Mouse (Mus musculus): ENCODE measurements around the gene Tmem131l.

DNA sequence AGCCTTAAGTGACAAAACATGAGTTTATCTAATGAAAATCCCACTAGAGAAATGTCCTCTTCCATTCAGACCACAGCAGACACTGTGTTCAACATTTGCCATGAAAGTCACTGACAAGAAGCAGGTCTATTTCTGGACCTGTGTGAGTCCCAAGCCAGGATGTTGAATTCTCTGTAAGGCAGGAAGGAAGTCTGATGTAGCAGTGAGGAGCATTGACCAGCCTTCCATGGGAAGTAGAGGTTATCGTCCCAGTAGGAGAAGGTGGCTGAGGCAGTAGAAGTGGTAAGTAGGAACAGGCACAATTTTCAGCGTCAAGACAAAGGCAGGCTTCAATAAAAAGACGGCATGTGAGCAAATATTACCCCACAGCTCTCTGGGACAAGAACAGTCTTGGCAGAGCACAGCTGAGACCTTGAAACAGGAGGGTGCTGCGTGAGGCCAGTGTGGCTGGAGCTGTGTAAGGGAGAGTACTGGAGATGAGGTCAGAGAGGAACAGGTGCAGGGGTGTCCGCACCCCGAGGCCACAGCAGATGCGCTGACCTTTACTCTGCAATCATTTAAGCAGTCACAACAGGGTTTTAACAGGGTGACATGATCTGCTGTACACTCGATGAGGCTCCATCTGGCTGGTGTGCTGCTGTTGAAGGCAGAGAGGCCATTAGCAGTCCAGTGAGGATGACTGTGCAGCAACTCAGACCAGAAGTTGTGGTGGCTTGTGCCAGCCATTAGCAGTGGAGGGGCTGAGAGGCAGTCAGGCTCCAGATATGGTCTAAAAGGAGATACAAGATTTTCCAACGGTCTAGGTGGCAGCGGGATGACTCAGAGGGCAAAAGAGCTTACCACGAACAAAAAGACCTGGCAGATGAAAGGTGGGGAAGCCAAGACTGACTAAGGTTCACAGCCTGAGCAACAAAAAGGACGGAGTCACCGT lies 21.8 kb upstream of the Tmem131l start:
- TF ChIP-seq ZC3H11A (IDR thresholded peaks at IDR 0.05; ENCODE audit: borderline replicate concordance, low read depth, low read length), result no peak
- TF ChIP-seq ZNF384 (IDR thresholded peaks at IDR 0.05; ENCODE audit: low read depth, low read length), result no peak
- TF ChIP-seq HCFC1 (IDR thresholded peaks at IDR 0.05; ENCODE audit: borderline replicate concordance, insufficient read depth, low read length), result no peak
- no peak for TF ChIP-seq MAFK (IDR thresholded peaks at IDR 0.05; ENCODE audit: insufficient read depth, low read depth, low read length)

Data from ES-E14 (cell line).